Mouse (Mus musculus): ENCODE measurements at regions not wholly inside any gene's neighbourhood (a gene's known extent, or its start where the extent isn't known, plus 50 kb on each side); places are given as distances from the start of the nearest gene placed in this dataset.

DNA sequence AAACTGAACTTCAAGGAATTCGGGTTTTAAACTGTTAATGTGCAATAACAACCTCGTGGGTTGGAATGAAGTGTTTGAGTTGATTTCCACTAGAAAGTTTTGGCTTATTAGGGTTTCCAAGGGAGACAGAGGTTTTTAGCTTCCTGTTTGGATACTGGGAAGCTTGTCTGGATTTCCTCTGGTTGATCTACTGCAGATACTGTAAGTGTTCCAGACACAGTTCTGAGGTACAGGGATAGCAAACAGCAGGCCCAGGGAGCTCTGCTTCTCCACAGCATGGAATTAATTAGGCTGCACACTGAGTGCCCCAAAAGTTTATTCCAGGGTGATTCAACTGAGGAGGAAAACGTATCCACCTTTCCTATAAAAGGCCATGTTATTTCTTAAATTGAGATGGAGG lies 381.0 kb upstream of the Mpdz start:
- no peaks in the 10 kb centered on the region for H3K36me3 ChIP-seq (ENCODE audit: control insufficient read depth in 1 of 2, insufficient read depth in 2 of 2, low read length in 2 of 2)
- no peak overlapping the region for H3K9ac ChIP-seq (ENCODE audit: control insufficient read depth, low read depth, low read length, poor library complexity, severe bottlenecking)
- H3K4me1 ChIP-seq (ENCODE audit: control insufficient read depth in 1 of 2, insufficient read depth in 2 of 2, low read length in 2 of 2) = no peaks in the 10 kb centered on the region
- no peak overlapping the region for H3K4me3 ChIP-seq (ENCODE audit: control insufficient read depth in 1 of 2, insufficient read depth in 1 of 2, low read depth in 2 of 2, low read length in 2 of 2)
- TF ChIP-seq USF1 (IDR thresholded peaks at IDR 0.05; ENCODE audit: low read depth, low read length) (no peak), BHLHE40 (IDR thresholded peaks at IDR 0.05; ENCODE audit: borderline replicate concordance, low read depth, low read length) (no peak), SIN3A (IDR thresholded peaks at IDR 0.05; ENCODE audit: low read length) (no peak), MAFK (IDR thresholded peaks at IDR 0.05; ENCODE audit: borderline replicate concordance, low read depth, low read length) (no peak), USF2 (IDR thresholded peaks at IDR 0.05; ENCODE audit: borderline replicate concordance in 1 of 2, insufficient read depth in 1 of 2, low read depth in 1 of 2, low read length in 2 of 2) (no peak), E2F4 (IDR thresholded peaks at IDR 0.05; ENCODE audit: borderline replicate concordance, low read depth, low read length) (no peak), NRF1 (IDR thresholded peaks at IDR 0.05; ENCODE audit: insufficient read depth, low read depth, low read length, poor library complexity, severe bottlenecking) (no peak), ZKSCAN1 (IDR thresholded peaks at IDR 0.05; ENCODE audit: low read depth, low read length) (no peak), UBTF (IDR thresholded peaks at IDR 0.05; ENCODE audit: borderline replicate concordance, insufficient read depth, low read depth, low read length) (no peak), EP300 (IDR thresholded peaks at IDR 0.05; ENCODE audit: low read depth in 1 of 2, low read length in 2 of 2) (no peak), TCF12 (IDR thresholded peaks at IDR 0.05; ENCODE audit: low read depth, low read length) (no peak), MAZ (IDR thresholded peaks at IDR 0.05; ENCODE audit: low read depth, low read length) (no peak), POLR2AphosphoS2 (IDR thresholded peaks at IDR 0.05; ENCODE audit: low read length) (no peak), POLR2AphosphoS5 (IDR thresholded peaks at IDR 0.05; ENCODE audit: borderline replicate concordance, low read depth, low read length) (no peak), TBP (IDR thresholded peaks at IDR 0.05; ENCODE audit: low read depth, low read length) (no peak), KAT2A (conservative IDR thresholded peaks at IDR 0.05; ENCODE audit: low read depth, low read length) (no peak), ZNF384 (IDR thresholded peaks at IDR 0.05; ENCODE audit: low read depth, low read length) (no peak), MXI1 (IDR thresholded peaks at IDR 0.05; ENCODE audit: low read depth, low read length) (no peak), HCFC1 (IDR thresholded peaks at IDR 0.05; ENCODE audit: low read depth, low read length) (no peak)
- H3K9me3 ChIP-seq (replicated peaks; ENCODE audit: insufficient read depth, low read length) = no peaks in the 10 kb centered on the region
- no peak for DNase-seq (ENCODE audit: low read depth, low spot score)
- no peak overlapping the region for H3K27ac ChIP-seq (ENCODE audit: control insufficient read depth, low read depth, low read length)
- H3K79me2 ChIP-seq (ENCODE audit: control insufficient read depth, insufficient read depth, low read length, poor library complexity) = no peaks in the 10 kb centered on the region
- H3K27me3 ChIP-seq (ENCODE audit: control insufficient read depth in 1 of 2, insufficient read depth in 2 of 2, low read length in 2 of 2) = no peaks in the 10 kb centered on the region

DNA sequence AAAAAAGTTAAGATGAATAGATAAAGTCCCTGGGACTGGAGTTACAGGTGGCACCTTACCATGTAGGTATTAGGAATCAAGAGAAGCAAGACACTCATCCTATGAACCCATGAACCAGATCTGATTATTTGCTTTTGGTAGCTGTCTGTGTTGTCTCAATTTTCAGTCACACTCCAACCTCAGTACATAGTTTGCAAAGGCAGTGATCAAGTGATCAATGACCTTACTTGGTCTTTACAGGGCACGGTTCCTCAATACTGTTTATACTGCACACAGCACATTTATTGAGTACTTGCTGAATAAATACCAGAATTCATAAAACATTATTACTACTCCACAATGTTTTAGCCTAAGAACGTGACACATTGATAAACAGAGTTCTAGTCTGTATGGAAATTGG lies 346.7 kb upstream of the Mpdz start:
- H3K27ac ChIP-seq (ENCODE audit: control insufficient read depth, low read depth, low read length) = no peak overlapping the region
- no peaks in the 10 kb centered on the region for H3K36me3 ChIP-seq (ENCODE audit: control insufficient read depth in 1 of 2, insufficient read depth in 2 of 2, low read length in 2 of 2)
- H3K9me3 ChIP-seq (replicated peaks; ENCODE audit: insufficient read depth, low read length) = no peaks in the 10 kb centered on the region
- DNase-seq (ENCODE audit: low read depth, low spot score) = no peak
- H3K4me3 ChIP-seq (ENCODE audit: control insufficient read depth in 1 of 2, insufficient read depth in 1 of 2, low read depth in 2 of 2, low read length in 2 of 2) = no peak overlapping the region
- H3K79me2 ChIP-seq (ENCODE audit: control insufficient read depth, insufficient read depth, low read length, poor library complexity) = no peaks in the 10 kb centered on the region
- no peaks in the 10 kb centered on the region for H3K4me1 ChIP-seq (ENCODE audit: control insufficient read depth in 1 of 2, insufficient read depth in 2 of 2, low read length in 2 of 2)
- no peak overlapping the region for H3K9ac ChIP-seq (ENCODE audit: control insufficient read depth, low read depth, low read length, poor library complexity, severe bottlenecking)
- TF ChIP-seq POLR2AphosphoS2 (IDR thresholded peaks at IDR 0.05; ENCODE audit: low read length) (no peak), TAL1 (IDR thresholded peaks at IDR 0.05; ENCODE audit: low read length) (no peak), ZMIZ1 (IDR thresholded peaks at IDR 0.05; ENCODE audit: low read depth, low read length) (no peak), TBP (IDR thresholded peaks at IDR 0.05; ENCODE audit: low read depth, low read length) (no peak), GABPA (IDR thresholded peaks at IDR 0.05; ENCODE audit: low read depth, low read length) (no peak), TCF12 (IDR thresholded peaks at IDR 0.05; ENCODE audit: low read depth, low read length) (no peak), HCFC1 (IDR thresholded peaks at IDR 0.05; ENCODE audit: low read depth, low read length) (no peak), CHD1 (IDR thresholded peaks at IDR 0.05; ENCODE audit: low read depth, low read length) (no peak), CHD2 (IDR thresholded peaks at IDR 0.05; ENCODE audit: low read length) (no peak), SMC3 (IDR thresholded peaks at IDR 0.05; ENCODE audit: low read depth, low read length) (no peak), UBTF (IDR thresholded peaks at IDR 0.05; ENCODE audit: borderline replicate concordance, insufficient read depth, low read depth, low read length) (no peak), RCOR1 (IDR thresholded peaks at IDR 0.05; ENCODE audit: low read depth, low read length) (no peak), JUND (IDR thresholded peaks at IDR 0.05; ENCODE audit: low read depth, low read length) (no peak), GATA1 (IDR thresholded peaks at IDR 0.05; ENCODE audit: low read depth, low read length) (no peak), BHLHE40 (IDR thresholded peaks at IDR 0.05; ENCODE audit: borderline replicate concordance, low read depth, low read length) (no peak), ZKSCAN1 (IDR thresholded peaks at IDR 0.05; ENCODE audit: low read depth, low read length) (no peak), MAZ (IDR thresholded peaks at IDR 0.05; ENCODE audit: low read depth, low read length) (no peak), RAD21 (IDR thresholded peaks at IDR 0.05; ENCODE audit: low read depth, low read length) (no peak)
- H3K27me3 ChIP-seq (ENCODE audit: control insufficient read depth in 1 of 2, insufficient read depth in 2 of 2, low read length in 2 of 2) = no peaks in the 10 kb centered on the region

Data from MEL (cell line).